In the genomic region with DNA sequence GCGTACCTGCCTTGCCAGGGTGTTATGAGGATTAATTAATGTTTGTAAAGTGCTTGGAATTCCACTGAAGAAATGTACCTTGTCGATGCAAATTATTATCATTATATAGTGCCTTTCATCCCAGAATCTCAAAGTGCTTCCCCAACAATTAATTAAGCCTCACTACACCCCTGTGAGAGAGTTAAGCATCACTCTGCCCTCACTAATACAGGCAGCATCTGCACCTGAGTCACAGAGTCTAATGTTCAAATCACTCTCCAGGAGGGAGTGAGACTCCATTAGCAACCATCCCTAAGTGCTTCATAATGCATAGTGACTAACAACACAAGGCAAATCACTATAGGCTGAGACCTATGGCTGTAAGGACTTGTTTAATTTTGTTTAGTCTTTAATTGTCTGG, we compare ENCODE assay signal across 29 mouse cellular contexts. TPM values are rescaled to one million over a fixed set of nuclear protein-coding genes. Genes with fewer than 3 reads are reported as not detected.
DNase-seq lines count a peak whose midpoint lies in the region; ATAC-seq and TF ChIP-seq lines count a peak whose summit lies in the region.
"Had no signal": no experiment of that assay in that cellular context is flagged by ENCODE, and none has a peak within 500 bp of the region (broad histone marks: within the 10 kb centered on the region; RNA-seq: fewer than 3 reads in every experiment).

No protein-coding gene starts in this region.

- no peak overlapping the region for H3K4me2 ChIP-seq in hindbrain, embryonic 11.5 days (replicated peaks; ENCODE audit: low read depth, low read length)
- H3K4me2 ChIP-seq in hindbrain, embryonic 16.5 days (ENCODE audit: low read length): no peak overlapping the region
- H3K4me2 ChIP-seq in midbrain, embryonic 11.5 days: no peak overlapping the region
- no peak overlapping the region for H3K4me2 ChIP-seq in midbrain, postnatal 0 days (ENCODE audit: low read depth, low read length, poor library complexity, severe bottlenecking)
- H3K4me2 ChIP-seq in neural tube, embryonic 13.5 days: no peak overlapping the region
- 0 out of 2 replicates have a peak overlapping the region, but pooled peaks have one; percentile 39 for H3K4me2 ChIP-seq in hindbrain, embryonic 15.5 days
- H3K4me2 ChIP-seq: embryonic facial prominence, embryonic 12.5 days; embryonic facial prominence, embryonic 15.5 days; heart, embryonic 12.5 days; heart, embryonic 15.5 days had no signal

- DNase-seq in hindbrain, embryonic 11.5 days (ENCODE audit: low spot score): no peak
- peak; percentile 54 for DNase-seq in midbrain, embryonic 11.5 days (ENCODE audit: low spot score, missing footprints)
- DNase-seq in midbrain, postnatal 0 days (ENCODE audit: low spot score): no peak
- no peak for DNase-seq in neural tube, embryonic 10.5 days (ENCODE audit: extremely low spot score, low spot score)
- DNase-seq in layer of hippocampus, postnatal 25 days (ENCODE audit: extremely low spot score in 1 of 2, low spot score in 1 of 2): no peak
- DNase-seq: adrenal gland, postnatal 10 days; adrenal gland, postnatal 36 days; B cell, adult 2 months; cerebellum, adult 11 months; cerebellum, adult 2 months; cerebellum, adult 9-11 months; cerebellum, postnatal 25 days; gastrocnemius, adult 2 months; gastrocnemius, postnatal 14 days; heart, adult 18-20 months; heart, postnatal 14 days; heart, postnatal 4 days had no signal

- no peak overlapping the region for H3K9ac ChIP-seq in hindbrain, embryonic 11.5 days (ENCODE audit: low read depth, low read length)
- no peak overlapping the region for H3K9ac ChIP-seq in hindbrain, embryonic 16.5 days (ENCODE audit: low read depth, low read length)
- H3K9ac ChIP-seq in midbrain, embryonic 11.5 days (ENCODE audit: low read length): no peak overlapping the region
- no peak overlapping the region for H3K9ac ChIP-seq in midbrain, postnatal 0 days (replicated peaks; ENCODE audit: low read length, poor library complexity, severe bottlenecking)
- no peak overlapping the region for H3K9ac ChIP-seq in neural tube, embryonic 13.5 days
- no peak overlapping the region for H3K9ac ChIP-seq in hindbrain, embryonic 15.5 days
- H3K9ac ChIP-seq: embryonic facial prominence, embryonic 12.5 days; embryonic facial prominence, embryonic 15.5 days; forebrain, postnatal 0 days; heart, embryonic 12.5 days; heart, embryonic 15.5 days; intestine, embryonic 15.5 days had no signal

- no peak for TF ChIP-seq CTCF in midbrain, postnatal 0 days (IDR thresholded peaks at IDR 0.05)

- peak; percentile 61; the same call in 1 of the 2 replicates for ATAC-seq in hindbrain, embryonic 11.5 days (ENCODE audit: low FRiP score)
- ATAC-seq in hindbrain, embryonic 16.5 days: no peak
- ATAC-seq in midbrain, embryonic 11.5 days (ENCODE audit: low FRiP score): no peak
- no peak for ATAC-seq in midbrain, postnatal 0 days (ENCODE audit: low FRiP score)
- ATAC-seq in neural tube, embryonic 13.5 days (ENCODE audit: low read depth): peak; percentile 67
- peak; percentile 51; the same call in 1 of the 2 replicates for ATAC-seq in hindbrain, embryonic 15.5 days (ENCODE audit: low FRiP score, low read depth)
- ATAC-seq: intestine, embryonic 15.5 days; Patski had no signal

- H3K36me3 ChIP-seq in hindbrain, embryonic 11.5 days (ENCODE audit: control insufficient read depth, insufficient read depth, low read length): no peaks in the 10 kb centered on the region
- H3K36me3 ChIP-seq in hindbrain, embryonic 16.5 days (ENCODE audit: control insufficient read depth, insufficient read depth, low read length): no peaks in the 10 kb centered on the region
- no peaks in the 10 kb centered on the region for H3K36me3 ChIP-seq in midbrain, embryonic 11.5 days (ENCODE audit: control insufficient read depth, insufficient read depth, low read length)
- H3K36me3 ChIP-seq in midbrain, postnatal 0 days (ENCODE audit: insufficient read depth, low read length): no peaks in the 10 kb centered on the region
- H3K36me3 ChIP-seq in neural tube, embryonic 13.5 days: no peaks in the 10 kb centered on the region
- H3K36me3 ChIP-seq in hindbrain, embryonic 15.5 days: no peaks in the 10 kb centered on the region
- H3K36me3 ChIP-seq: embryonic facial prominence, embryonic 12.5 days; embryonic facial prominence, embryonic 15.5 days; G1E; heart, embryonic 12.5 days; heart, embryonic 15.5 days; intestine, embryonic 15.5 days had no signal

- H3K4me3 ChIP-seq in hindbrain, embryonic 11.5 days (ENCODE audit: low read depth, low read length): no peak overlapping the region
- H3K4me3 ChIP-seq in hindbrain, embryonic 16.5 days (ENCODE audit: low read length): no peak overlapping the region
- H3K4me3 ChIP-seq in midbrain, embryonic 11.5 days (ENCODE audit: low read depth, low read length): no peak overlapping the region
- H3K4me3 ChIP-seq in midbrain, postnatal 0 days (ENCODE audit: low read depth, low read length): no peak overlapping the region
- H3K4me3 ChIP-seq in neural tube, embryonic 13.5 days: no peak overlapping the region
- H3K4me3 ChIP-seq in hindbrain, embryonic 15.5 days: no peak overlapping the region
- H3K4me3 ChIP-seq: embryonic facial prominence, embryonic 12.5 days; embryonic facial prominence, embryonic 15.5 days; gastrocnemius, adult 2 months; heart, embryonic 12.5 days; heart, embryonic 15.5 days; intestine, embryonic 15.5 days had no signal

- H3K4me1 ChIP-seq in hindbrain, embryonic 11.5 days (replicated peaks; ENCODE audit: control insufficient read depth, insufficient read depth, low read length): 0 out of 2 replicates have a peak, but pooled peaks cover 2% of the 10 kb centered on the region
- H3K4me1 ChIP-seq in hindbrain, embryonic 16.5 days (ENCODE audit: control insufficient read depth, insufficient read depth, low read depth, low read length): peaks cover 8% of the 10 kb centered on the region
- peaks cover 6% of the 10 kb centered on the region; the same call in 1 of the 2 replicates for H3K4me1 ChIP-seq in midbrain, embryonic 11.5 days (ENCODE audit: control insufficient read depth, insufficient read depth, low read length)
- 0 out of 2 replicates have a peak, but pooled peaks cover 4% of the 10 kb centered on the region for H3K4me1 ChIP-seq in midbrain, postnatal 0 days (ENCODE audit: insufficient read depth, low read length)
- peaks cover 20% of the 10 kb centered on the region for H3K4me1 ChIP-seq in neural tube, embryonic 13.5 days (replicated peaks)
- peaks cover 17% of the 10 kb centered on the region for H3K4me1 ChIP-seq in hindbrain, embryonic 15.5 days (replicated peaks)
- H3K4me1 ChIP-seq: intestine, embryonic 15.5 days had no signal

- H3K9me3 ChIP-seq in hindbrain, embryonic 11.5 days (ENCODE audit: control insufficient read depth, low read length): no peaks in the 10 kb centered on the region
- no peaks in the 10 kb centered on the region for H3K9me3 ChIP-seq in hindbrain, embryonic 16.5 days (ENCODE audit: control insufficient read depth, low read length)
- H3K9me3 ChIP-seq in midbrain, embryonic 11.5 days (ENCODE audit: control insufficient read depth, low read length): no peaks in the 10 kb centered on the region
- H3K9me3 ChIP-seq in midbrain, postnatal 0 days (ENCODE audit: low read length): no peaks in the 10 kb centered on the region
- no peaks in the 10 kb centered on the region for H3K9me3 ChIP-seq in neural tube, embryonic 13.5 days
- no peaks in the 10 kb centered on the region for H3K9me3 ChIP-seq in hindbrain, embryonic 15.5 days
- H3K9me3 ChIP-seq: embryonic facial prominence, embryonic 12.5 days; embryonic facial prominence, embryonic 15.5 days; G1E; heart, embryonic 12.5 days; heart, embryonic 15.5 days; intestine, embryonic 15.5 days had no signal

- no peak overlapping the region for H3K27ac ChIP-seq in hindbrain, embryonic 11.5 days (ENCODE audit: low read depth, low read length)
- no peak overlapping the region for H3K27ac ChIP-seq in hindbrain, embryonic 16.5 days (ENCODE audit: low read depth, low read length)
- no peak overlapping the region for H3K27ac ChIP-seq in midbrain, embryonic 11.5 days (ENCODE audit: low read depth, low read length)
- H3K27ac ChIP-seq in midbrain, postnatal 0 days (ENCODE audit: low read depth, low read length): no peak overlapping the region
- peak overlapping the region; percentile 49; the same call in 1 of the 2 replicates for H3K27ac ChIP-seq in neural tube, embryonic 13.5 days (replicated peaks)
- H3K27ac ChIP-seq in hindbrain, embryonic 15.5 days (replicated peaks): no peak overlapping the region
- H3K27ac ChIP-seq: embryonic facial prominence, embryonic 12.5 days; embryonic facial prominence, embryonic 15.5 days; gastrocnemius, adult 2 months; heart, embryonic 15.5 days; intestine, embryonic 15.5 days had no signal

- no peaks in the 10 kb centered on the region for H3K27me3 ChIP-seq in hindbrain, embryonic 11.5 days (ENCODE audit: control insufficient read depth, insufficient read depth, low read length)
- H3K27me3 ChIP-seq in hindbrain, embryonic 16.5 days (replicated peaks; ENCODE audit: control insufficient read depth, insufficient read depth, low read length): no peaks in the 10 kb centered on the region
- no peaks in the 10 kb centered on the region for H3K27me3 ChIP-seq in midbrain, embryonic 11.5 days (ENCODE audit: control insufficient read depth, insufficient read depth, low read length)
- H3K27me3 ChIP-seq in midbrain, postnatal 0 days (ENCODE audit: insufficient read depth, low read length): no peaks in the 10 kb centered on the region
- H3K27me3 ChIP-seq in neural tube, embryonic 13.5 days: no peaks in the 10 kb centered on the region
- no peaks in the 10 kb centered on the region for H3K27me3 ChIP-seq in hindbrain, embryonic 15.5 days
- H3K27me3 ChIP-seq: CH12.LX; embryonic facial prominence, embryonic 12.5 days; embryonic facial prominence, embryonic 15.5 days; heart, embryonic 12.5 days; heart, embryonic 15.5 days; intestine, embryonic 15.5 days; Patski had no signal

- WGBS in hindbrain, embryonic 11.5 days: 93% methylated on average over 2 of the region's 2 CpGs
- WGBS in hindbrain, embryonic 16.5 days: 61% methylated on average over 2 of the region's 2 CpGs
- 86% methylated on average over 2 of the region's 2 CpGs for WGBS in midbrain, embryonic 11.5 days
- 82% methylated on average over 2 of the region's 2 CpGs for WGBS in midbrain, postnatal 0 days
- 50% methylated on average over 2 of the region's 2 CpGs for WGBS in neural tube, embryonic 13.5 days
- WGBS in hindbrain, embryonic 15.5 days: 56% methylated on average over 2 of the region's 2 CpGs

RNA-seq across cellular contexts. Expression of a gene that starts 19.6 kb away (rescaled TPM):
- polyA plus RNA-seq in hindbrain, embryonic 11.5 days (2014; fragmentation: Nextera tagmentation; extraction: Ambion mirVana): 22.5 and 29.3 TPM in 2 replicates
- polyA plus RNA-seq in hindbrain, embryonic 16.5 days (2015; fragmentation: Nextera tagmentation; extraction: Ambion mirVana): 22.7 and 31.5 TPM in 2 replicates
- polyA plus RNA-seq in midbrain, embryonic 11.5 days (2014; fragmentation: Nextera tagmentation; extraction: Ambion mirVana): 12.5 and 13.3 TPM in 2 replicates
- total RNA-seq in midbrain, postnatal 0 days (2014; rRNA removed): 56.7 and 60.1 TPM in 2 replicates
- 14.0 and 17.1 TPM in 2 replicates for polyA plus RNA-seq in midbrain, postnatal 0 days (2015; fragmentation: Nextera tagmentation; extraction: Ambion mirVana)
- 32.7 and 37.0 TPM in 2 replicates for polyA plus RNA-seq in neural tube, embryonic 13.5 days (2015; fragmentation: Nextera tagmentation; extraction: Ambion mirVana)
- 28.8 and 31.5 TPM in 2 replicates for polyA plus RNA-seq in hindbrain, embryonic 15.5 days (2015; fragmentation: Nextera tagmentation; extraction: Ambion mirVana)
- total RNA-seq in layer of hippocampus, postnatal 25 days (2021): 10 to 100 TPM; 53.0 to 65.4 TPM

Comparison
In these comparisons a context has a peak if more than half of its experiments do, and no peak if none do; other contexts are left out.
1. ATAC-seq: peak in hindbrain, embryonic 11.5 days (single experiment), neural tube, embryonic 13.5 days (single experiment) and hindbrain, embryonic 15.5 days (single experiment); none in hindbrain, embryonic 16.5 days (single experiment), midbrain, embryonic 11.5 days (single experiment) and midbrain, postnatal 0 days (single experiment).